In the genomic region with DNA sequence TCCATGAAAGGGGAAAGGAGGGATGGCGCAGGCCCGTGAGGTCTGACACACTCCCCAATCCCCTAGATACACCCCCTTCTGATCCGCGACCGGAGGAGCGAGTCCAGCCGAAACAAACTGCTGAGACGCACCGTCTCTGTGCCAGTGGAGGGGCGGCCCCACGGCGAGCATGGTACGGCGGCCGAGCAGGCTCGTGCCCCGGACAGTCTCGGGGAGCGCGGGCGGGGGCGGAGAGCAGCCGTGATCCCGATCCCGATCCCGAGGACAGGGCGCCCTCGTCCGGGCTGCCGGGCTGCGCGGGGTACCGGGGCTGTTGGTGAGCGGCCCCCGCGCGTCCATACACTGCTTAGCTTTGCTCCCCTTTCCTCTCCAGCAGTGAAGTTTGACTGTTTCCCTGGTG, we compare ENCODE assay signal across 9 mouse cellular contexts. TPM values are rescaled to one million over a fixed set of nuclear protein-coding genes. Genes with fewer than 3 reads are reported as not detected.
DNase-seq lines count a peak whose midpoint lies in the region; ATAC-seq and TF ChIP-seq lines count a peak whose summit lies in the region.
"Had no signal": no experiment of that assay in that cellular context is flagged by ENCODE, and none has a peak within 500 bp of the region (broad histone marks: within the 10 kb centered on the region; RNA-seq: fewer than 3 reads in every experiment).

No protein-coding gene starts in this region.

- H3K36me3 ChIP-seq in liver, embryonic 11.5 days (ENCODE audit: control insufficient read depth, insufficient read depth, low read length): no peaks in the 10 kb centered on the region
- H3K36me3 ChIP-seq in testis, adult 2 months (ENCODE audit: control insufficient read depth, insufficient read depth, low read length): no peaks in the 10 kb centered on the region

- WGBS in liver, embryonic 11.5 days: 3% methylated on average over 37 of the region's 37 CpGs

- peak overlapping the region; percentile 74 for H3K4me2 ChIP-seq in liver, embryonic 11.5 days

- peak overlapping the region; percentile 70 for H3K9ac ChIP-seq in liver, embryonic 11.5 days (ENCODE audit: low read depth, low read length)

- peaks cover 36% of the 10 kb centered on the region for H3K4me1 ChIP-seq in liver, embryonic 11.5 days (replicated peaks; ENCODE audit: control insufficient read depth, insufficient read depth, low read length)
- H3K4me1 ChIP-seq in testis, adult 2 months (ENCODE audit: control insufficient read depth, insufficient read depth, low read length): peaks cover 42% of the 10 kb centered on the region

- no peaks in the 10 kb centered on the region for H3K27me3 ChIP-seq in liver, embryonic 11.5 days (replicated peaks; ENCODE audit: control insufficient read depth, insufficient read depth, low read length)
- H3K27me3 ChIP-seq in testis, adult 2 months (ENCODE audit: control insufficient read depth, insufficient read depth, low read length): no peaks in the 10 kb centered on the region

- peak; percentile 19 to 46 for DNase-seq in spleen, adult 18-20 months
- no peak for DNase-seq in spleen, adult 12 weeks (ENCODE audit: low spot score)
- DNase-seq in embryo, embryonic 11 days: peak; percentile 76
- peak; percentile 84 to 86 for DNase-seq in heart, adult 18-20 months
- peak; percentile 82 for DNase-seq in kidney, adult 11 months
- peak; percentile 74 for DNase-seq in liver, embryonic 11.5 days (ENCODE audit: low spot score)
- peak; percentile 24 for DNase-seq in naive thymus-derived CD4-positive, alpha-beta T cell, adult 2 months (ENCODE audit: low read depth)

- peak overlapping the region; percentile 50 for H3K4me3 ChIP-seq in liver, embryonic 11.5 days (ENCODE audit: low read depth, low read length)
- H3K4me3 ChIP-seq in testis, adult 2 months (ENCODE audit: control insufficient read depth, low read depth, low read length): peak overlapping the region; percentile 56

- no peaks in the 10 kb centered on the region for H3K9me3 ChIP-seq in liver, embryonic 11.5 days (ENCODE audit: control insufficient read depth, low read length)
- H3K9me3 ChIP-seq: G1E had no signal

- peak; percentile 61 for TF ChIP-seq POLR2A in testis, adult 2 months (IDR thresholded peaks at IDR 0.05; ENCODE audit: control insufficient read depth, low read depth, low read length)

- 0 out of 2 replicates have a peak overlapping the region, but pooled peaks have one; percentile 21 for H3K27ac ChIP-seq in liver, embryonic 11.5 days (ENCODE audit: low read depth, low read length)
- H3K27ac ChIP-seq in testis, adult 2 months (ENCODE audit: control insufficient read depth, insufficient read depth, low read depth, low read length): peak overlapping the region; percentile 47

- TF ChIP-seq CTCF in testis, adult 2 months (IDR thresholded peaks at IDR 0.05; ENCODE audit: control insufficient read depth, insufficient read depth, insufficient replicate concordance, low read depth, low read length): 0 out of 2 replicates have a peak, but pooled peaks have one; percentile 25

- ATAC-seq in liver, embryonic 11.5 days (replicated peaks; ENCODE audit: low FRiP score): peak; percentile 42

RNA-seq across cellular contexts. Expression of gene Syngap1, which starts 5.5 kb away (rescaled TPM):
- 1 to 10 TPM; 3.6 to 5.5 TPM for total RNA-seq in heart, adult 18-20 months (2021)
- polyA plus RNA-seq in liver, embryonic 11.5 days (2014; fragmentation: Nextera tagmentation; extraction: Ambion mirVana): 1.4 and 1.6 TPM in 2 replicates
- polyA plus RNA-seq in testis, adult 2 months (2012; rRNA removed): 109 and 113 TPM in 2 replicates

RNA-seq across cellular contexts. Expression of gene Cuta, which starts 7.2 kb away (rescaled TPM):
- total RNA-seq in heart, adult 18-20 months (2021): 100 to 1,000 TPM in 1 of 2 experiments, 10 to 100 TPM in 1; 93.2 to 100 TPM
- 159 and 171 TPM in 2 replicates for polyA plus RNA-seq in liver, embryonic 11.5 days (2014; fragmentation: Nextera tagmentation; extraction: Ambion mirVana)
- 24.0 and 30.9 TPM in 2 replicates for polyA plus RNA-seq in testis, adult 2 months (2012; rRNA removed)

RNA-seq across cellular contexts. Expression of gene Phf1, which starts 13.7 kb away (rescaled TPM):
- total RNA-seq in heart, adult 18-20 months (2021): 10 to 100 TPM; 15.3 to 16.5 TPM
- polyA plus RNA-seq in liver, embryonic 11.5 days (2014; fragmentation: Nextera tagmentation; extraction: Ambion mirVana): 3.2 and 3.4 TPM in 2 replicates
- 132 and 136 TPM in 2 replicates for polyA plus RNA-seq in testis, adult 2 months (2012; rRNA removed)

RNA-seq across cellular contexts. Expression of gene Zbtb9, which starts 26.4 kb away (rescaled TPM):
- total RNA-seq in heart, adult 18-20 months (2021): 1 to 10 TPM; 2.6 to 3.7 TPM
- polyA plus RNA-seq in liver, embryonic 11.5 days (2014; fragmentation: Nextera tagmentation; extraction: Ambion mirVana): 9.7 and 9.9 TPM in 2 replicates
- polyA plus RNA-seq in testis, adult 2 months (2012; rRNA removed): 9.8 and 11.9 TPM in 2 replicates

RNA-seq across cellular contexts. Expression of gene Kifc5b, which starts 29.7 kb away (rescaled TPM):
- 1 to 10 TPM in 1 of 2 experiments, under 1 TPM in 1; 0.37 to 1.1 TPM for total RNA-seq in heart, adult 18-20 months (2021)
- polyA plus RNA-seq in liver, embryonic 11.5 days (2014; fragmentation: Nextera tagmentation; extraction: Ambion mirVana): 8.6 and 8.7 TPM in 2 replicates
- polyA plus RNA-seq in testis, adult 2 months (2012; rRNA removed): 6.5 TPM in 2 replicates

Comparison
In these comparisons a context has a peak if more than half of its experiments do, and no peak if none do; other contexts are left out.
1. RNA of gene Syngap1, which starts 5.5 kb away (polyA plus RNA-seq): 109 to 113 TPM in testis, adult 2 months; 1.4 to 1.6 TPM in liver, embryonic 11.5 days; every median in the first group is over 10 times any median in the second.
2. RNA of gene Phf1, which starts 13.7 kb away (polyA plus RNA-seq): 132 to 136 TPM in testis, adult 2 months; 3.2 to 3.4 TPM in liver, embryonic 11.5 days; every median in the first group is over 10 times any median in the second.